Mouse (Mus musculus) limb, embryonic 15.5 days (tissue): ENCODE data around the gene Mrs2. TPM values are rescaled to one million over a fixed set of nuclear protein-coding genes. Genes with fewer than 3 reads are reported as not detected.

Experiments
- ATAC-seq: fragments of 200-750 bp; cut with Nextera tagmentation; 2 replicates; pipeline ENCODE4 v1.8.0; 2017; ENCODE audit warnings: low read depth, moderate TSS enrichment; ENCODE audit not compliant: insufficient number of reproducible peaks, low FRiP score, low TSS enrichment
- H3K27ac ChIP-seq: fragments of 300-500 bp; sonication (generic); 2 replicates; pipeline ENCODE4 v1.5.1; 2015; ENCODE audit warnings: moderate library complexity, mild to moderate bottlenecking, inconsistent platforms
- H3K27me3 ChIP-seq: fragments of 300-500 bp; sonication (generic); 2 replicates; pipeline ENCODE4 v1.6.1; 2015; ENCODE audit warnings: inconsistent platforms
- H3K36me3 ChIP-seq: fragments of 300-500 bp; sonication (generic); 2 replicates; pipeline ENCODE4 v1.6.1; 2015; ENCODE audit warnings: inconsistent platforms
- H3K4me1 ChIP-seq: fragments of 300-500 bp; sonication (generic); 2 replicates; pipeline ENCODE4 v1.6.1; 2015; ENCODE audit warnings: inconsistent platforms
- H3K4me2 ChIP-seq: fragments of 300-500 bp; sonication (generic); 2 replicates; pipeline ENCODE4 v1.6.1; 2015; ENCODE audit warnings: mild to moderate bottlenecking, inconsistent platforms
- H3K4me3 ChIP-seq: fragments of 300-500 bp; sonication (generic); 2 replicates; pipeline ENCODE4 v1.5.1; 2015; ENCODE audit warnings: mild to moderate bottlenecking, inconsistent platforms
- H3K9ac ChIP-seq: fragments of 300-500 bp; sonication (generic); 2 replicates; pipeline ENCODE4 v1.6.1; 2015; ENCODE audit warnings: inconsistent platforms
- H3K9me3 ChIP-seq: fragments of 300-500 bp; sonication (generic); 2 replicates; pipeline ENCODE4 v1.6.1; 2016; ENCODE audit warnings: inconsistent platforms
- WGBS: fragments of 180-500 bp; shearing (Covaris S2); methylation state at CpG from one replicate; pipeline ENCODE4 v1.1.7; 2015; 5-methylcytosine and 5-hydroxymethylcytosine counted together
- polyA plus RNA-seq: library from polyadenylated mRNA; unstranded; fragments of >200 nt; fragmentation: Nextera tagmentation; extraction: Ambion mirVana; gene quantifications from 2 replicates; pipeline ENCODE4 v1.2.1, GENCODE M21; 2015

Mrs2 gene
- polyA plus RNA-seq, 1 experiment from 2014 or later: 12.9 TPM

DNA sequence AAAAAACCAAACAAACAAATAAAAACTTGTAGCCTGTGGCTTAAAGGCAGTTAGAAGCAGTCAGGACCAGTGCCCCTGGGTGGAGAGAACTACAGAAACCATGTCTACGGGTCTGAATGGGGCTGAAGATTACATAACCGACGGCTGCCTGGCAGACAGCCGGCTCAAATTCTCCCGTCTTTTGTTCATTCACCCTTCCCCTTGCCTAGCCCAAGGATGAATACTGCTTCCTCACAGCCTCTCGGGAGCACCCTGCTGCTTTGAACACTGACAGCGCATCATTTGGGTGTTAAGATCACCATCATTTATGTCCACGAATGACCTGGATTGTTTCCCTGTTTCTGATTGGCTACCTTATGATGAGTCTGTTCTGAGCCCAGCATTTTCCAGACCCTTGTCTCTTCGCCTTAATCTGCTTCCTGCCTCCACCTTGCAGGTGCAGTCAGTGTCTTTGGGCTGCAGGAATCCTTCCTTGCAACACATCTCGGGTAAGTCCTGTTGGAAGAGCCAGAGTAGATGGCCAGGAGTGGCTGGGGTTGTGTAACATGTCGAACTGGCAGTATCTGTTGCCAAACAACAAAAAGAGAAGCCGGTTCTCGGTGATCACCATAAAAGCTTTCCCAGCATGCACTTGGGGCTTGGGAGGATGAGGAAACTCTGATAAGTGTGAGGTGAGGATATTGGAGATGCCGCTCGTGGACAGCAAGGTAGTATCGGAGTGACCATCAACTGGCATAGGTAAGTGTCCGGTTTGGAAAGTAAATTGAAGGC is 77.5 kb downstream of the Mrs2 start, which contains the start of gene Gpld1:
Gpld1 (plus strand) TSS at position 641 of the 771 bp plus-strand sequence.
- no peak within 1 kb of the TSS for H3K4me2 ChIP-seq
- no peak within 1 kb of the TSS for H3K27ac ChIP-seq
- no peaks in the 10 kb centered on the region for H3K36me3 ChIP-seq
- no peak within 1 kb of the TSS for H3K9ac ChIP-seq
- ATAC-seq: no peak
- no peaks in the 10 kb centered on the region for H3K27me3 ChIP-seq
- H3K9me3 ChIP-seq: no peaks in the 10 kb centered on the region
- H3K4me1 ChIP-seq: peaks cover 9% of the 10 kb centered on the region; the same call in 1 of the 2 replicates
- no peak within 1 kb of the TSS for H3K4me3 ChIP-seq
- 60% methylated on average over 17 of the region's 17 CpGs for WGBS

DNA sequence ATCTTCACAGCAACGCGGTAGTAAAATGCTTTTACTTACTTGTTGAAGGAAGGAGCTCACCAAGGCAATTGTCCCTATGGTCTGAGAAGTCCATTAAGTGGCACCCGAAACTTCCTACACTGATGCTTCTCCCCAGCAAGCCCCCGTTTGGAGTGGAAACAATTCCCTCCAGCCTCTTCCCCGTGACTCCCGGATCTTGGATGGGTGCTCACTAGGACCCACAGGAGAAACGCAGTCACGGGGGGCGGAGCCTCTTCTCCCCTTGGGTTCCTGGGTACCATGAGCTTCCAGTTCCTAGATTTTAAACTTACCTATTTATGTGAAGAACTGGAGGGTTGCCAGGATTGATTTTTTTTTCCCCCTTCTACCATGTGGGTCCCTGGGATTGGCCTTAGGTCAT is 80.7 kb downstream of the Mrs2 start:
- no peak for ATAC-seq
- WGBS: 88% methylated on average over 9 of the region's 9 CpGs
- Histone ChIP-seq H3K36me3 (no peaks in the 10 kb centered on the region), H3K9me3 (no peaks in the 10 kb centered on the region), H3K27me3 (no peaks in the 10 kb centered on the region), H3K4me1 (peaks cover 10% of the 10 kb centered on the region; the same call in 1 of the 2 replicates), H3K4me3 (no peak overlapping the region), H3K9ac (no peak overlapping the region), H3K4me2 (no peak overlapping the region), H3K27ac (no peak overlapping the region)

DNA sequence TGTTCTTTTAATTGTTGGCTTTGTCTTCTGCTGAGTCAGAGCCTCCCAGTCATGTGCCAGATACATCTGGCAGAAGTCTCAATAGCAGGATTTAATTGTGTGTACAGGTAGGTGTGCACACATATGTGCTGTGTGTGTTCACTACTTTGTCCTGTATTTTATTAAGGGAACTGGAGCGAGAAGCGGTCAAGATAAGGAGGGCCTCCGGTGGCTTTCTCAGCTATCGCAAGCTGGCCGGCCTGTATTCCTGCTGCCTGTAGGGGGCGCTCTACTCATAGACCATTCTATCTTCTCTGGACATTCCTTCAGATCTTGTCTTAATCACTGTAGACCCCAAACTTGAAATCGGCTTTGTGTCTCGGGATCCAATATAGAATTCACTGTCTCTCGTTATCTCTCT is 81.5 kb downstream of the Mrs2 start:
- H3K4me3 ChIP-seq: no peak overlapping the region
- no peaks in the 10 kb centered on the region for H3K36me3 ChIP-seq
- no peak overlapping the region for H3K9ac ChIP-seq
- WGBS: 39% methylated on average over 9 of the region's 9 CpGs
- no peak for ATAC-seq
- H3K9me3 ChIP-seq: no peaks in the 10 kb centered on the region
- H3K4me1 ChIP-seq: peaks cover 10% of the 10 kb centered on the region; the same call in 1 of the 2 replicates
- H3K27ac ChIP-seq: no peak overlapping the region
- no peak overlapping the region for H3K4me2 ChIP-seq
- H3K27me3 ChIP-seq: no peaks in the 10 kb centered on the region

- no peaks in the 10 kb centered on the region for H3K9me3 ChIP-seq
- no peak for ATAC-seq
- H3K4me1 ChIP-seq: peaks cover 13% of the 10 kb centered on the region; the same call in 1 of the 2 replicates
- WGBS: 14% methylated on average over 12 of the region's 12 CpGs
- H3K27me3 ChIP-seq: no peaks in the 10 kb centered on the region
- peak overlapping the region; percentile 79 for H3K4me2 ChIP-seq
- H3K9ac ChIP-seq: peak overlapping the region; percentile 90
- peak overlapping the region; percentile 88 for H3K4me3 ChIP-seq
- H3K36me3 ChIP-seq: no peaks in the 10 kb centered on the region
- H3K27ac ChIP-seq: 0 out of 2 replicates have a peak overlapping the region, but pooled peaks have one; percentile 87
Observed at GRCm38 (mm10) chr13:24937839-24938166, 82.4 kb downstream of the Mrs2 start.

Other genes starting within 250 kb of the Mrs2 start
- 14.1 and 15.0 TPM in 2 replicates for gene BC005537, start 218.7 kb downstream of the Mrs2 start, polyA plus RNA-seq
- 66.3 and 75.3 TPM in 2 replicates for gene Acot13, start 188.8 kb downstream of the Mrs2 start, polyA plus RNA-seq
- 44.3 and 46.2 TPM in 2 replicates for gene Tdp2, start 188.7 kb downstream of the Mrs2 start, polyA plus RNA-seq
- 0.04 and 0.06 TPM in 2 replicates for gene D130043K22Rik, start 175.2 kb downstream of the Mrs2 start, polyA plus RNA-seq
- gene Aldh5a1, start 82.7 kb downstream of the Mrs2 start, polyA plus RNA-seq: 4.0 and 4.8 TPM in 2 replicates
- gene Gpld1, start 77.2 kb downstream of the Mrs2 start, polyA plus RNA-seq: 4.6 and 5.6 TPM in 2 replicates
- 0.31 and 0.45 TPM in 2 replicates for gene Dcdc2a, start 35.6 kb upstream of the Mrs2 start, polyA plus RNA-seq